Mouse (Mus musculus) forelimb bud, embryonic 11.5 days (tissue): Measurements from ENCODE around the gene Zhx3.

Experiments used
- DNase-seq: peaks from one replicate; pipeline ENCODE4 v3.0.0-alpha.2; 2012; ENCODE audit warnings: low read depth, low spot score

The Zhx3 gene

GRCm38 (mm10) chr2:160883912-160884311 is 11.1 kb upstream of the Zhx3 start:
- no peak for DNase-seq

- DNase-seq, result no peak
Observed at GRCm38 (mm10) chr2:160882436-160882835, 9.6 kb upstream of the Zhx3 start.

- no peak for DNase-seq
Observed at GRCm38 (mm10) chr2:160881462-160882101, 8.8 kb upstream of the Zhx3 start.

GRCm38 (mm10) chr2:160880453-160881195 is 7.8 kb upstream of the Zhx3 start, which contains the start of gene Lpin3:
Lpin3 (plus strand) TSS chr2:160880670.
- DNase-seq, result no peak

- no peak for DNase-seq
Observed at GRCm38 (mm10) chr2:160876115-160876514, 3.3 kb upstream of the Zhx3 start.

- no peak for DNase-seq
Observed at GRCm38 (mm10) chr2:160874231-160874877, 1.6 kb upstream of the Zhx3 start.

- DNase-seq, result peak; percentile 18
Observed at GRCm38 (mm10) chr2:160872395-160872794, 403 bp downstream of the Zhx3 start.

GRCm38 (mm10) chr2:160871310-160871709 is 1.5 kb downstream of the Zhx3 start:
- no peak for DNase-seq

GRCm38 (mm10) chr2:160869446-160869845 is 3.4 kb downstream of the Zhx3 start:
- DNase-seq, result no peak

GRCm38 (mm10) chr2:160865266-160865665 is 7.5 kb downstream of the Zhx3 start:
- DNase-seq, result no peak

GRCm38 (mm10) chr2:160864112-160864511 is 8.7 kb downstream of the Zhx3 start:
- no peak for DNase-seq

GRCm38 (mm10) chr2:160860363-160860762 is 12.4 kb downstream of the Zhx3 start:
- DNase-seq, result no peak

- DNase-seq, result no peak
Observed at GRCm38 (mm10) chr2:160856359-160857102, 16.3 kb downstream of the Zhx3 start.

GRCm38 (mm10) chr2:160854687-160855086 is 18.1 kb downstream of the Zhx3 start:
- DNase-seq, result no peak

GRCm38 (mm10) chr2:160850360-160850759 is 22.4 kb downstream of the Zhx3 start:
- DNase-seq, result no peak

- DNase-seq, result no peak
Observed at GRCm38 (mm10) chr2:160849617-160850240, 23.1 kb downstream of the Zhx3 start.

- DNase-seq, result no peak
Observed at GRCm38 (mm10) chr2:160848186-160848585, 24.6 kb downstream of the Zhx3 start.

- no peak for DNase-seq
Observed at GRCm38 (mm10) chr2:160847664-160848063, 25.1 kb downstream of the Zhx3 start.

GRCm38 (mm10) chr2:160840838-160841237 is 32.0 kb downstream of the Zhx3 start:
- no peak for DNase-seq

GRCm38 (mm10) chr2:160810802-160811201 is 62.0 kb downstream of the Zhx3 start:
- DNase-seq, result no peak

GRCm38 (mm10) chr2:160810376-160810775 is 62.4 kb downstream of the Zhx3 start:
- no peak for DNase-seq
